Mouse (Mus musculus) stomach, postnatal 0 days (tissue): Measurements from ENCODE around the gene Myod1.

ENCODE experiments used
- CTCF ChIP-seq: IDR thresholded peaks from 2 replicates; pipeline ENCODE4 v1.5.1; 2016; ENCODE audit warnings: antibody characterized with exemption, low read depth, mild to moderate bottlenecking, moderate library complexity
- EP300 ChIP-seq: optimal IDR thresholded peaks from 2 replicates; pipeline ENCODE3; 2016; ENCODE audit warnings: antibody characterized with exemption

DNA sequence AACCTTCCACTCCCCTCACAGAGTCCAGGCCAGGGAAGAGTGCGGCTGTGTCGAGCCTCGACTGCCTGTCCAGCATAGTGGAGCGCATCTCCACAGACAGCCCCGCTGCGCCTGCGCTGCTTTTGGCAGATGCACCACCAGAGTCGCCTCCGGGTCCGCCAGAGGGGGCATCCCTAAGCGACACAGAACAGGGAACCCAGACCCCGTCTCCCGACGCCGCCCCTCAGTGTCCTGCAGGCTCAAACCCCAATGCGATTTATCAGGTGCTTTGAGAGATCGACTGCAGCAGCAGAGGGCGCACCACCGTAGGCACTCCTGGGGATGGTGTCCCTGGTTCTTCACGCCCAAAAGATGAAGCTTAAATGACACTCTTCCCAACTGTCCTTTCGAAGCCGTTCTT, 1.8 kb downstream of the Myod1 start:
- TF ChIP-seq CTCF, result peak; percentile 58
- no peak for TF ChIP-seq EP300
